Comparison of ENCODE assay signal across 8 mouse cellular contexts in genomic region chr7:51831917-51832316, GRCm38 (mm10). TPM values are rescaled to one million over a fixed set of nuclear protein-coding genes. Genes with fewer than 3 reads are reported as not detected.
A peak's percentile ranks its signal among the peaks of the same experiment; 100 is the strongest.
DNase-seq lines count a peak whose midpoint lies in the region; ATAC-seq lines count a peak whose summit lies in the region.

No protein-coding gene starts in this region.

- H3K4me3 ChIP-seq in kidney, embryonic 16.5 days (ENCODE audit: low read length) = no peak overlapping the region
- no peak overlapping the region for H3K4me3 ChIP-seq in hindbrain, embryonic 10.5 days
- H3K4me3 ChIP-seq in neural tube, embryonic 14.5 days (ENCODE audit: low read depth, low read length) = no peak overlapping the region

- no peak overlapping the region for H3K4me2 ChIP-seq in kidney, embryonic 16.5 days (replicated peaks; ENCODE audit: low read depth, low read length)
- H3K4me2 ChIP-seq in neural tube, embryonic 14.5 days (ENCODE audit: low read depth, low read length) = peak overlapping the region; percentile 11; the same call in 1 of the 2 replicates

- DNase-seq in kidney, adult 11 months = no peak
- peak; percentile 53 for DNase-seq in cerebellum, adult 8-10 months
- DNase-seq in hindbrain, embryonic 10.5 days (ENCODE audit: low spot score) = peak; percentile 21
- DNase-seq in ovary, adult 18-20 months (ENCODE audit: low spot score) = no peak
- DNase-seq in urinary bladder, postnatal 36 days (ENCODE audit: low spot score in 2 of 2) = no peak

- no peaks in the 10 kb centered on the region for H3K9me3 ChIP-seq in kidney, embryonic 16.5 days (ENCODE audit: low read length)
- no peaks in the 10 kb centered on the region for H3K9me3 ChIP-seq in hindbrain, embryonic 10.5 days
- no peaks in the 10 kb centered on the region for H3K9me3 ChIP-seq in neural tube, embryonic 14.5 days (ENCODE audit: control insufficient read depth, low read length)

- peak; percentile 75; the same call in 1 of the 2 replicates for ATAC-seq in kidney, embryonic 16.5 days (ENCODE audit: low FRiP score, low TSS enrichment)
- ATAC-seq in neural tube, embryonic 14.5 days (ENCODE audit: low read depth) = peak; percentile 70
- no peak for ATAC-seq in CD4-positive, CD25-positive, alpha-beta regulatory T cell, adult 4 months

- H3K27ac ChIP-seq in kidney, embryonic 16.5 days (ENCODE audit: low read length) = no peak overlapping the region
- H3K27ac ChIP-seq in hindbrain, embryonic 10.5 days = no peak overlapping the region
- H3K27ac ChIP-seq in neural tube, embryonic 14.5 days (ENCODE audit: low read depth, low read length) = peak overlapping the region; percentile 52; the same call in 1 of the 2 replicates

- no peaks in the 10 kb centered on the region for H3K36me3 ChIP-seq in kidney, embryonic 16.5 days (ENCODE audit: insufficient read depth, low read length)
- H3K36me3 ChIP-seq in hindbrain, embryonic 10.5 days = no peaks in the 10 kb centered on the region
- H3K36me3 ChIP-seq in neural tube, embryonic 14.5 days (ENCODE audit: control insufficient read depth, insufficient read depth, low read length) = no peaks in the 10 kb centered on the region

- WGBS in kidney, embryonic 16.5 days = 24% methylated on average over 7 of the region's 7 CpGs
- 50% methylated on average over 7 of the region's 7 CpGs for WGBS in hindbrain, embryonic 10.5 days
- 10% methylated on average over 7 of the region's 7 CpGs for WGBS in neural tube, embryonic 14.5 days

- peaks cover 4% of the 10 kb centered on the region; the same call in 1 of the 2 replicates for H3K4me1 ChIP-seq in kidney, embryonic 16.5 days (ENCODE audit: insufficient read depth, low read length)
- 0 out of 2 replicates have a peak, but pooled peaks cover 3% of the 10 kb centered on the region for H3K4me1 ChIP-seq in hindbrain, embryonic 10.5 days (replicated peaks)
- peaks cover 4% of the 10 kb centered on the region; the same call in 1 of the 2 replicates for H3K4me1 ChIP-seq in neural tube, embryonic 14.5 days (ENCODE audit: control insufficient read depth, insufficient read depth, low read length)

- no peaks in the 10 kb centered on the region for H3K27me3 ChIP-seq in kidney, embryonic 16.5 days (ENCODE audit: insufficient read depth, low read length)
- no peaks in the 10 kb centered on the region for H3K27me3 ChIP-seq in hindbrain, embryonic 10.5 days (ENCODE audit: insufficient read depth, poor library complexity, severe bottlenecking)
- H3K27me3 ChIP-seq in neural tube, embryonic 14.5 days (ENCODE audit: control insufficient read depth, insufficient read depth, low read length) = no peaks in the 10 kb centered on the region

- H3K9ac ChIP-seq in kidney, embryonic 16.5 days (replicated peaks; ENCODE audit: low read length) = no peak overlapping the region
- H3K9ac ChIP-seq in neural tube, embryonic 14.5 days (replicated peaks; ENCODE audit: low read depth, low read length) = no peak overlapping the region

RNA-seq across cellular contexts. Expression of gene Gas2, which starts 29.9 kb away (rescaled TPM):
- 122 and 141 TPM in 2 replicates for polyA plus RNA-seq in kidney, embryonic 16.5 days (2015; fragmentation: Nextera tagmentation; extraction: Ambion mirVana)
- 20.8 and 33.2 TPM in 2 replicates for polyA plus RNA-seq in hindbrain, embryonic 10.5 days (2016; fragmentation: Nextera tagmentation; extraction: Ambion mirVana)
- 14.6 and 19.9 TPM in 2 replicates for polyA plus RNA-seq in neural tube, embryonic 14.5 days (2014; fragmentation: Nextera tagmentation; extraction: Ambion mirVana)
- 1 to 10 TPM; 2.1 to 2.3 TPM for polyA plus RNA-seq in CD4-positive, CD25-positive, alpha-beta regulatory T cell, adult 4 months (2017; shearing (Covaris generic))

RNA-seq across cellular contexts. Expression of gene Fancf, which starts 30.1 kb away (rescaled TPM):
- 2.8 and 3.3 TPM in 2 replicates for polyA plus RNA-seq in kidney, embryonic 16.5 days (2015; fragmentation: Nextera tagmentation; extraction: Ambion mirVana)
- polyA plus RNA-seq in hindbrain, embryonic 10.5 days (2016; fragmentation: Nextera tagmentation; extraction: Ambion mirVana) = 11.5 and 11.9 TPM in 2 replicates
- polyA plus RNA-seq in neural tube, embryonic 14.5 days (2014; fragmentation: Nextera tagmentation; extraction: Ambion mirVana) = 11.0 and 13.7 TPM in 2 replicates
- 1 to 10 TPM in 1 of 2 experiments, under 1 TPM in 1; 0.73 to 1.5 TPM for polyA plus RNA-seq in CD4-positive, CD25-positive, alpha-beta regulatory T cell, adult 4 months (2017; shearing (Covaris generic))

Comparison
In these comparisons a context has a peak if more than half of its experiments do, and no peak if none do; other contexts are left out.
1. DNase-seq: peak in cerebellum, adult 8-10 months (single experiment) and hindbrain, embryonic 10.5 days (single experiment); none in kidney, adult 11 months (single experiment), ovary, adult 18-20 months (single experiment) and urinary bladder, postnatal 36 days (0 of 2).